Mouse (Mus musculus) left cerebral cortex, postnatal 14 days (tissue): ENCODE measurements around the gene Col9a3. TPM values are rescaled to one million over a fixed set of nuclear protein-coding genes. Genes with fewer than 3 reads are reported as not detected.
A peak's percentile ranks its signal among the peaks of the same experiment; 100 is the strongest.

ENCODE experiments used
- DNase-seq, 2 experiments: peaks; one replicate each; pipeline ENCODE4 v3.0.0; 2021 to 2022; ENCODE audit warnings: low spot score in 2 of 2, mixed read lengths in 1 of 2
- intact Hi-C: fragments of 180-260 bp; cut with DNase I; formaldehyde crosslinking; loops from one replicate; pipeline ENCODE4 v1.15.1; 2025
- total RNA-seq, 2 experiments: library from RNA; stranded (reverse); gene quantifications; 2 replicates each; pipeline ENCODE4 v1.2.3; 2021

The Col9a3 gene
- total RNA-seq, 2 experiments from 2014 or later: 23.2 to 31.7 TPM

DNA sequence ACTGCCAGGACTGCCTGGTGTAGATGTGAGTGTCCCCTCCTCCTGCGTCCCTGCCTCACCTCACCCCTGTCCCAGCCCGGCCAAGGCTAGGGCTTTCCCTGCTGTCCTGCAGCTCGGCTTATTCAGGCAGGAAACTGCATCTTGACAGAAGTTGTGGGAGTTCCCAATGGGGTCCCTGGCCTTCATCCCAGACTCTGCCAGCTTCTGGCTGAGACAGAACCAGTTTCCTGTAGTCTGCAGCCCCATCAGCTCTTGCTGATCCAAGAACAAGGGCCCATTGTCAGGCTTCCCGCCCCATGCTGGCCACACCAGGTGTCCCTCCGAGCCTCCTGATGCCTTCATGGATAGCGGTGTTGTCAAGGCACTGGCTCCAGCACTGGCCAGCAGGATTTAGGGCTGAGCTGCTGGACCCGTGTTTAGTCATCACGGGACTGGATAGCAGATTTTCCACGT lies 3.0 kb downstream of the Col9a3 start:
- DNase-seq: peak; percentile 46 to 69
- intact Hi-C loops: no loop called here

DNA sequence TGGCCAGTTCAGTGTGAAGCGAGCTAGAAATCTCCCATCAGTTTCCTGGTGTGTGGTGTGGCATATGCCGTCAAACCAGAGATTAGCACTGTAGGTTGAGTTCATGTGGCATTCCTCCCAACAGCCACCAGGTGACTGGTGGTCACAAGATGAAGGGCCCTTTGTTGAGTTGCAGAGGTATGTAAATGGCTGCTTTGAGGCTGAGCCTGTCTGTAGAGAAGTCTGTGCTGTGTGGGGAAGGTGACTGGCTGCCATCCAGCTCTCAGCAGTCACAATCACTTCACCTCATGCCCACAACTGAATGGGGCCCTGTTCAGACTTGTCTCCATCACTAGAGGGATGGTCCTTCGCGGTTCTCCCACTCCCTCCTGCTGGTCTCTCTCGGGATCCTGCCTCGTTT lies 7.2 kb downstream of the Col9a3 start:
- DNase-seq: no peak
- intact Hi-C loops: no loop called here

- DNase-seq: no peak
- intact Hi-C loops: no loop called here
Measured at GRCm38 (mm10) chr2:180610283-180610682, 12.7 kb downstream of the Col9a3 start.

GRCm38 (mm10) chr2:180611882-180612281 lies 14.3 kb downstream of the Col9a3 start:
- DNase-seq: no peak
- intact Hi-C loops: no loop called here

GRCm38 (mm10) chr2:180641576-180642554 lies 44.3 kb downstream of the Col9a3 start:
- intact Hi-C loops: no loop called here
- no peak for DNase-seq

- intact Hi-C loops: no loop called here
- no peak for DNase-seq
Measured at GRCm38 (mm10) chr2:180642555-180643260, 45.1 kb downstream of the Col9a3 start, which contains the start of gene Tcfl5. Tcfl5 (minus strand) TSS chr2:180642708.

- intact Hi-C loops: no loop called here
- DNase-seq: no peak
Measured at GRCm38 (mm10) chr2:180643626-180644025, 46.0 kb downstream of the Col9a3 start.

- DNase-seq: no peak
- intact Hi-C loops: no loop called here
Measured at GRCm38 (mm10) chr2:180646841-180647240, 49.3 kb downstream of the Col9a3 start.

DNA sequence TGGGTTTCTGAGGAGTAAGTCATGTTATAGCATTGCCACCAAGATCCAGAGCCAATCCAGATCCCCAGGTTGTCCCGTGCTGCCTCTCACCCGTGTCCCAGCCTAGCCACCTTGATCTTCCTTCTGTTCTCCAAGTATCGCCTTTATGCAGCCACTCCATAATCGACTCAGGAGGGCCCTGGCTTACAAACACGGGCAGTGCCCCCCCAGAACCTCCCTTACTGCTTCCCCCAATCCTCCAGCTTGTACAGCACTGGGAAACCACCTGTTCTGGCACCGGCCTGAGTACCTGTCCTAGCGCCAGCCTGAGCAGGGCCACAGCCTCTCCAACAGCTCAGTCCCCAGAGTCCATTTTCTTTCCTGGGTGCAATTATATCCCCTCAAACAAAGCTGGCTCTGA lies 57.1 kb downstream of the Col9a3 start:
- intact Hi-C loops: loop anchor here (5.0 kb wide), 1 partner anchor 72 kb away; the partner anchor contains the start of gene Mrgbp
- DNase-seq: no peak

- no peak for DNase-seq
- intact Hi-C loops: loop anchor here (5.0 kb wide), 1 partner anchor 73 kb away; the partner anchor contains the start of gene Mrgbp
Measured at GRCm38 (mm10) chr2:180655150-180655549, 57.6 kb downstream of the Col9a3 start.

GRCm38 (mm10) chr2:180657394-180658013 lies 59.9 kb downstream of the Col9a3 start:
- intact Hi-C loops: loop anchor here (5.0 kb wide), 1 partner anchor 75 kb away; the partner anchor contains the start of gene Mrgbp
- peak; percentile 84 to 91 for DNase-seq

DNA sequence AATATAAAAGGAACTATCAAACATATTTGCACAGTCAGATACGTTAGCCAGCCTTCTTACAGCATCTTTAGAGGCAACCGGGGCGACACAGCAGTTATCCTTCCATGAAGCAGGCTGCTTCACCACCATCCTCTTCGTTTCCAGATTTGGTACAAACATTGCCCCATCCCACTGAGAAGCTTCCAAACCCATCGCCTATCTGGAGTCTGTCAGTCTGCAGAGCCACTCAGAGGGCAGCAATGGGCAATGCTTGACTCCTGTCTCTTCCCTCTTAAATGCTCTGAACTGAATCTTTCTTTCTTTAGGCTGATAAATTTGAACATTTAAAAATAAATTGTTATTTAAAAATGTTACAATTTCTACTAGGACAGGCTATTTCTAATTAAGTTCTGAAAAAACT lies 60.8 kb downstream of the Col9a3 start:
- DNase-seq: no peak
- intact Hi-C loops: loop anchor here (5.0 kb wide), 1 partner anchor 76 kb away; the partner anchor contains the start of gene Mrgbp

- intact Hi-C loops: loop anchor here (5.0 kb wide), 1 partner anchor 77 kb away; the partner anchor contains the start of gene Mrgbp
- DNase-seq: no peak
Measured at GRCm38 (mm10) chr2:180659353-180660150, 62.0 kb downstream of the Col9a3 start.

- intact Hi-C loops: no loop called here
- DNase-seq: no peak
Measured at GRCm38 (mm10) chr2:180660521-180660920, 62.9 kb downstream of the Col9a3 start.

DNA sequence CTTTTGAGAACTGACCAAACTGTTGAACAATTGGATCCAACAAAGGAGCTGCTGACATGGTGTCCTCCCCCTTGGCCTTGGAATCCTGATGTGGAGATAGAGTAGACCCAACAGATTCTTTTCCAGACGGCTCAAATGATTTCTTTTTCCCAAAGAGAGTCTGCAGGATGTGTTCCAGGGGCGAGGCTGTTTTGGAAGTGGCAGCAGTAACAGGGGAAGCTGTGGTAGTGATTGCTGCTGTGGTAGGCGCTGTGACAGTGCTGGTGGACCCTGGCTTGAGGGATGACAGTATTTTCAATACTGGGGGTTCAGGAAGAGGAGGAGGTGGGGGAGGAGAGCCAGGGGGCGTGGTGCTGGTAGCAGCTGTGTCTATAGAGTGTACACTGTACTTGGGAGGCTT lies 64.4 kb downstream of the Col9a3 start:
- intact Hi-C loops: no loop called here
- no peak for DNase-seq
